Mouse (Mus musculus): ENCODE results near the gene Rab10.
"Not testable (repeated sequence)": the region's sequence is repeated elsewhere in the genome, so short reads cannot be mapped to it uniquely, and the experiment has no call there.

Gene Rab10

DNA sequence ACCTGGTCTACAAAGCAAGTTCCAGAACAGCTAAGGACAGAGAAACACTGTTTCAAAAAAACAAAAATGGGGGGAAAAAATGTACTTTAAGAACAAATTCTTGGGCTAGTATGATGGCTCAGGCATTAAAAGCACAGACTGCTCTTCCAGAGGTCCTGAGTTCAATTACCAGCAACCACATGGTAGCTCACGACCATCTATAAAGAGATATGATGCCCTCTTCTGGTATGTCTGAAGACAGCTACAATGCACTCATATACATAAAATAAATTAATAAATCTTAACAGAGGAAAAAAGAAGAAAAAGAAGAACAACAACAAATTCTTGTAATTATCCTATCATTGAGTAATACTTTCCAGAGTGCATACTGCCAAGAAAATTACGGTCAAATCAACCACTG lies 4.5 kb downstream of the Rab10 start:
- intact Hi-C loops (cut with DNase I): loop anchor here (5.0 kb wide), 3 partner anchors 52 to 68 kb away; no protein-coding TSS in a partner anchor

- intact Hi-C loops (cut with DNase I): not testable (repeated sequence)
Measured at GRCm38 (mm10) chr12:3297622-3298021, 12.1 kb downstream of the Rab10 start.

GRCm38 (mm10) chr12:3296056-3296455 lies 13.7 kb downstream of the Rab10 start:
- intact Hi-C loops (cut with DNase I): no loop called here

GRCm38 (mm10) chr12:3291849-3292248 lies 17.9 kb downstream of the Rab10 start:
- intact Hi-C loops (cut with DNase I): no loop called here

- intact Hi-C loops (cut with DNase I): no loop called here
Measured at GRCm38 (mm10) chr12:3291038-3291437, 18.7 kb downstream of the Rab10 start.

DNA sequence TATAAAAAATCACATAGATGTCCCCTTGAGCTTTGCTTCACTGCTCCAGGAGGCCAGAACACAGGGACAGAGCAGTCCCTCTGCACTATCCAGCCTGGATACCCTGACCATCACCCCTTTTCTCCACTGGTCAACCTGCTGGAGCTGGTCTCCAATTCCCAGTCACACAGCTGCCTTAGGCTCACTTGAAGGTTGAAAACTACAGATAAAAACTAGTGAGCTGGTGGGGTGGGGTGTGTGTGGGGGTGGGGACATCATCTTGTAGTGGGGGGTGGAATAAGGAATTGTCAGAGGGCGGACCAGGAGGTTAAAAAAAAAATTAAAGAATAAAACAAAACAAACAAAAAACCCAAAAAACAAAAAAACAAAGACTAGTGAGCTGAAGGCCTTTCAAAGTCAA lies 21.3 kb downstream of the Rab10 start:
- intact Hi-C loops (cut with DNase I): no loop called here

DNA sequence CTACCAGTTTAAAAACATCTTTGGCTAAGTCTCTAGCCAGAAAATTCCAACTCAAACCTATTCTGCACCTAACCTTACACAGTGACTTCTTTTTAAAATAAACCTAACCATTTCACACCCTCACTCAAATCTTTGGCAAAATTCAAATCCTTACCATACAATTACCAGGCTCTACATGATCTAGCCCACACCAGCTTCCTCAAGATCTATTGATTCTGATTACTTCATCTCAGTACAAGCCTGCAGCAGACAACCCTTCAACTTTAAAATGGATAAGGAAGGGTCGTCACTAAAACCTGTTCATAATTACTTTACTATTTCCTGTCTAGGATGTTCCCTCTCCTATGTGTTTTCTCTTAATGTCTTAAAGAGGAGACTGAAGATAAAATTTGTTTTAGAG lies 23.9 kb downstream of the Rab10 start:
- intact Hi-C loops (cut with DNase I): no loop called here

DNA sequence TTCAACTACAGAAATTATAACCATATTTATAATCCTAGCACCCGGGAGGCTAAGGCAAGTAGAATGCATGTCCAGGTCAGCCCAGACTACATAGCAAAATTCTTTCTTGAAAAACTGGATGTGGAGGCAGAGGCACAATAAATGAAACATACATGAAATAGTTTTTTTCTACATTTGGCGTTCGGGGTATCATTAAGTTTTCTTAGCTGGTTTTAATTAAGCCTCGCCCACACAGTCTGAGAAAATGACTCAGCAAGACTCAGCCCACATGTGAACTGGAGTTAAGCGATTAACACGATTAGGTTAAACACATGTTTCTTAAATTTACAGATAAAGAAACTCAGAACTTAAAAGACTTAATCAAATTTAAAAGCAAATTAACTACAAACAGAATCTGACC lies 24.4 kb downstream of the Rab10 start:
- intact Hi-C loops (cut with DNase I): no loop called here

DNA sequence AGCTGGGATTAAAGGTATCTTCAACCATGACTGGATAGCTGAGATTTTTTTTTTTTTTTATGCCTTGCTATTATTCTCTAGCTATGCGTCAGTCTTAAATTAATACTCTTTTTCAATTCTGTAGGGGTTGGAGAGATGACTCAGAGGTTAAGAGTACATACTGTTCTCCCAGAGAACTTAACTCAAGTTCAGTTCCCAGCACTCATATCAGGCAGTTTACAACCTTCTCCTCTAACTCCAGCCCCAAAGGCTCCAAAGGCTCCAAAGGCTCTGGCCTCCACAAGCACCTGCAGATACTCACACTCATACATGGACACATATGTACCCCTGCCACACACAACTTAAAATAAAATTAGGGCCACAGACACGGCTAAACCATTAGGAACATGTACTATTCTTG lies 25.3 kb downstream of the Rab10 start:
- intact Hi-C loops (cut with DNase I): no loop called here

DNA sequence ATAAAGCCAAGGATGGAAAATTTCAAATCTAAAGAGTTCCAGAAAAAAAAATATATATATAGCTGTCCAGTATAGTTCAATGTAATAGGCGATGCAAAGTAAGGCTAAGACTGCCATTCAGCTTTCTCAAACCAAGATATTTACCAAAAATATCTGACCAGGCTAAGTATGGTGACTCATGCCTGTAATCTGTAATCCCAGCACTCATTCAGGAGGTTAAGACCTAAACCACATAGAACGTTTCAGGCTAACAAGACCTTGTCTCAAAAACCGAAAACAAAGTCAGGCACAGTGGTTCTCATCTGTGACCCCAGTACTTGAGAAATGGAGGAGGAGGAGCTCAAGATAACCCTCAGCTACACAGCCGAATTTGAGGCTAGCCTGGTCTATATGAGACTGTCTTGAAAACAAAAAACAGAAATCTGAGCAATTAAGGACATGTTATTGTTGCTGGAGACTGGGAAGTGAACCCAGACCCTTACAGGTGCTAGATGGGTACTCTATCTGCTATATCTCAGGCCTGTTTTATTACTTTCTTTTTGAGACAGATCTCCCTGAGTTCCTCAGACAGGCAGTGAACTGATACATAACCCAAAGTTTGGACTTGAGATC lies 25.8 kb downstream of the Rab10 start:
- intact Hi-C loops (cut with DNase I): no loop called here

- intact Hi-C loops (cut with DNase I): no loop called here
Measured at GRCm38 (mm10) chr12:3282954-3283353, 26.8 kb downstream of the Rab10 start.

GRCm38 (mm10) chr12:3282520-3282919 lies 27.2 kb downstream of the Rab10 start:
- intact Hi-C loops (cut with DNase I): no loop called here

DNA sequence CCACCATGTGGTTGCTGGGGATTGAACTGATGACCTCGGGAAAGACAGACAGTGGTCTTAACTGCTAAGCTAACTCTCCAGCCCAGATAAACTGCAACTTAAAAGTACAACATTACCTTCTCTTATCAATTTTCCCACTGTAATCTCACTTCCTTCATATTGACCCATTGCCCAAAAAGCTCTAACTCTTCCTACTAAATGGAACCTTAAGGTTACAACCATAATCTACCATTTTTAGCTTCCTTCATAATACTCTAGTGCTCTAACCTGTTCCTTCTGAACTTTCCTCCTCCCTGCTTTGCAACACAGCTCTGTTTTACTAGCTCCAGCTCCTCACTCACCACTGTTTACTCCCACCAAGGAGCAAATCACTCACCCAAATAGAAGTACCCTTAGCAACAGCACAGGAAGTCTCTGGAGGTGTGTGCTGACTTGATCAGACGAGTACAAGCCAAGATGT lies 30.9 kb downstream of the Rab10 start:
- intact Hi-C loops (cut with DNase I): no loop called here

DNA sequence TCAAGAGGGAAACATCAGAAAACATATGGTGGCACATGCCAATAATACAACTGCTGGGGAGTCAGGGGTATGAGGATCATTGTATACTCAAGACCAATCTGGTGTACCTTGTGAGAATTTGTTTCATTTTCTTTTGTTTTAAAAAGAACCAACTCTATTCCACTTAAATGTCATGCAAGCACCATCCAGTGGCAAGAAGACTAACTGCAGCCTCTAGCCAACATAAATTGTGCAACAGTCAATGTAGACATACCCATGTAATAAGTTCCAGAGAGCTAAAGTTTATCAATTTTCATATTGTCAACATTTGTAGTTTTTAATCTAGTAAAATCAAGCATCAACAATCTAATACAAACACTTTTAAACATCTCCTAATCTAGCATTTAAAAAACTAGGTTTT lies 39.0 kb downstream of the Rab10 start:
- intact Hi-C loops (cut with DNase I): no loop called here

- intact Hi-C loops (cut with DNase I): no loop called here
Measured at GRCm38 (mm10) chr12:3267397-3267796, 42.4 kb downstream of the Rab10 start.

GRCm38 (mm10) chr12:3265188-3265587 lies 44.6 kb downstream of the Rab10 start:
- intact Hi-C loops (cut with DNase I): no loop called here

DNA sequence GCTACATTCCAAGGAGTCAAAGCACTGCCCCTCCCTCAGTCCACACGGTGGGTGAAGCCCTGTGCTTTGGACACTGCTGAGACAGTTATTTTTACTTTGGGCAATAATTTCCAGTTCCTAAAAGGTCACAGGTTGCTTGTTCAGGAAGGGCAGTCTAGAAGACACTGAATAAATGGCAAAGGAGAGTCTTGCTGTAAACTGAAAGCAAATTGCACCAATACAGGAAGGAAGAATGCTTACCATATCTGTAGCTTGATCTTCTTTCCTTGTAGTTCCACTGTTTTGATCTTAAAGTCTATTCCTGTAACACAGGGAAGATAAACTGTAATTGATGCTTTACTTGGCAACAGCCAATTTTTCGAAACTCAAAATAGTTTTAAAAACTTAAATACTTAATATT lies 45.3 kb downstream of the Rab10 start:
- intact Hi-C loops (cut with DNase I): no loop called here

DNA sequence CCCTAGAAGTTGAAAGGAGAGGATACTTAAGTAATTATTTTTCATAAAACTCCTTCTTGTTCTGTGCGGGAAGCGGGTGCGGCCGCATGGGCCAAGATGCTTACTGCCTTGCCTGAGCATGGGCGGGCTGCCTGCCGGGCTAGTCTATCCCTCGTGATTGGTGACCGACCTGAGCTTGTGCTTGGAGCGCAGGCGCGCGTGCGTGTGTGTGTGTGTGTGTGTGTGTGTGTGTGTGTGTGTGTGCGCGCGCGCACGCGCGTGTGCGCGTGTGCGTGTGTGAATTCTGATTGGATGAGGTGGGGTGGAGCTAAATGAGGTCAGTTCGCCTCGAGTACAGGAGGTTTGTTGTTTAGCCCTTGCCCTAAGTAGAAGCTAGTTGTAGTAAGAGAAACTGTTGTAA lies 48.2 kb downstream of the Rab10 start:
- intact Hi-C loops (cut with DNase I): no loop called here

DNA sequence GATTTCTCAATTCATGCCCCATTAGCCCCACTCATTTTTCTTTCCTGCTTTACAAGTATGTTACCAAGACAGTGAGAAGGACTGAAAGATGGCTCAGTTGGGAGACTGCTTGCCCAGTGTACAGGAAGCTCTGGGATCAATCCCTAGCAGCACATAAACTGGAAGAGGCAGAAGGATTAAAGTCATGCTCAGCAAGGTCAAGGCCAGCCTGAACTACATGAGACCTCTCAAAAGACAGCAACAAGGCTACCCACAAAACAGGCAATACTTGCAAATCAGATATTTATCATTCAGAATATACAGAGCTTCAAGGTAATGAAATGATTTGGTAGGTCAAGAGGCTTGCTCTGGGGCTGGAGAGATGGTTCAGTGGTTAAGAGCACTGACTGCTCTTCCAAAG lies 53.8 kb downstream of the Rab10 start:
- intact Hi-C loops (cut with DNase I): no loop called here

DNA sequence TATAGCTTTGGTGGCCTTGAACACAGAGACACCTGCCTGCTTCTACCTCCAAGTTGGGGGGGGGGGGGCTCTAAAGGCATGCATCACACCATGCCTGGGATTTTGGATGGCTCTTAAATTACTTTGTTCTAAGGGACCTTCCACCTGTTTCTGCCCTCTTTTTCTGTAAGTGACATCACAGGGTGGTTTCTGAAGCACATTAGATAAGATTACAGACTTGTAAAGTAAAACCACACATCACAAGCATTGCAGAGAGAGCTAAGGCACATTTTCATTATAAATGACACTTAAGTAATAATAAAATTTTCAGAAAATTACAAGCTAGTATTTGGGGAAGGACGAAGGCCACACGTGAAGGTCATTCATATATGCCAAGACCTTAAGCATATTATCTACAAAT lies 54.3 kb downstream of the Rab10 start:
- intact Hi-C loops (cut with DNase I): no loop called here

DNA sequence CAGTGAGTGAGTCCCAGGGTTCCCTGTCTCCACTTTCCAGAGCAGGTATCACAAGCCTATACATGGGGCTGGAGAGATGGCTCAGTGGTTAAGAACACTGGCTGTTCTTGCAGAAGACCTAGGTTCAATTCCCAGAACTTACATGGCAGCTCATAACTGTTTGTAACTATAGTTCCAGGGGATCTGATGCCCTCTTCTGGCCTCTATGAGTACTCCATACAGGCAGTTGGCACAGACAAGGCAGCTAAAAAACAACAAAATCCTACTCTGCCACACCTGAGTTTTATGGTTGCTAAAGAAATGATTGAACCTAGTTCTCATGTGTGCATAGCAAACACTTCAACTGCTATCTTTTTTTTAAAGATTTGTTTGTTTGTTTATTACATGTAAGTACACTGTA lies 56.2 kb downstream of the Rab10 start:
- intact Hi-C loops (cut with DNase I): loop anchor here (5.0 kb wide), 2 partner anchors 54 to 109 kb away; partner anchors contain the start of gene Rab10

GRCm38 (mm10) chr12:3246091-3246490 lies 63.7 kb downstream of the Rab10 start:
- intact Hi-C loops (cut with DNase I): no loop called here

- intact Hi-C loops (cut with DNase I): loop anchor here (5.0 kb wide), 2 partner anchors 68 to 118 kb away; partner anchors contain the start of gene Rab10
Measured at GRCm38 (mm10) chr12:3239544-3239943, 70.2 kb downstream of the Rab10 start.
